Mouse (Mus musculus): ENCODE results near the gene Cdk5rap2.
A peak's percentile ranks its signal among the peaks of the same experiment; 100 is the strongest.

Cdk5rap2 gene

DNA sequence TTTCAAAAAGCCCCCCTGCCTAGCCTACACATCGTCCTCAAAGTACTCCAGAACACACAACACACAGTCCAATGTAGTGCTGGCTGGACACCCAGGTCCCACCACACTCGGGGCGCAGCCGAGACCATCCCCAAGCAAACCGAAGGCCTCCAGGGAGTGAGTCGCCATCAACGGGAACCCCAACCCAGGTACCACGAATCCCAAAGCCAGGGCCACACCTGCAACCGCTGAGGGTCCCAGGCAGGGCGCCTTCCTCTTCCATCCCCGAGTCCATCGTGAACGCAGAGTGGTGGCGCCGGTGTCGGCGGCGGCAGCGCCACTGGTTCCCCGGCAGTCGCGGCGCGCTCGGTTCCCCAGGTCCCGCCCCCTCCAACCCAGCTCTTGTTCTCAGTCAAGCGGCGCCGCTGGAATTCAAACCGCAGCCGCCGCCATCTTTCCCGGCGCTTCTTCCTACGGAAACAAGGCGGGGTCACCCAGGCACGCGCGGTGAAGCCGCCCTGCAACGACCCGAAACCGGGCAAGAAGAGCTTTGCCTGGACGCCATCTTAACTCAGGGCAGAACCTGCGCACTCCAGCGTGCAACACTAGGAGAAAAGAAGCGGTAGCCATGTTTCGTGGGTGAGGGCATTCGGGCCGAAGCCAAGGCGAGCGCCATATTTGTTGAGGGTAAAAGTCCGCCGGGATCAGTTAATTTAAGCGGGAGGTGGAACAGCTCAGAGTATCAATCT is at the start of gene Cdk5rap2:
Gene Cdk5rap2 (minus strand): TSS at position 450 of the 728 bp plus-strand sequence.
- DNase-seq (ENCODE audit: low spot score), result peak; percentile 98

DNA sequence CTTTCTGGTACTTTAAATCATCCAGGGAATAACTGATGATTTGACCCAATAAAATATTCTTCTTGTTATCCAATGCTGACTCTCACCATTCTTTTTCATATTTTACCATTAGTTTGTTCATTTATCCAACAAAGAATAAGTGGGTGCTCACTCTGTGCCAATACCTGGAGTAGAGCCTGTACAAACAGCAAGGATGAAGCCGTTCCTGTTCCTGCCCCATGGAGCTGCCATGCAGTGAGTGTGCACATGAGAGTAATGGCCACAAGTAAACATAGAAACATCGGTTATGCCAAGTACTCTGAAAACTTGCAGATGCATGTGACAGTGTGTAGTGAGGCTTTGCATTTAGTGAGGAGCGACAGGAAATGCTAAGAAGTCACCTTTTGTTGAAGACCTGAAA is 41.9 kb upstream of the Cdk5rap2 start:
- no peak for DNase-seq (ENCODE audit: low spot score)

DNA sequence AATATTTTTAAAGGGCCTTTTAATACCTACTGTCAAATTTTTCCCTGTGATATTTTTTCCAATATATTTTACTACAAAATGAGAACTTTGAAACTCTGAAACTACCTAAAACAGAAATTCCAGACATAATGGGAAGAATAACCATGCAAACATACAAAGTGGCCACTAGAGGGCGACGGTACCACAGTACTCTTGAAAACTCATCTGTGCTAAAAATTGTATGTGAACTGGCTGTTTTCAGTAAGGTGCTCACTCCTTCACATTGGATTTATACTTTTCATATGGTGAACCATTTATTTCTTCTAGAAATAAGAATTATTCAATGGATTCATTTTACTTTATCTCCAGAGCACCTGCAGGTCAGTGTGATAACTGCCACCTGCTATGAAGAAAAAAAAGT is 41.5 kb upstream of the Cdk5rap2 start:
- peak; percentile 81 for DNase-seq (ENCODE audit: low spot score)

DNA sequence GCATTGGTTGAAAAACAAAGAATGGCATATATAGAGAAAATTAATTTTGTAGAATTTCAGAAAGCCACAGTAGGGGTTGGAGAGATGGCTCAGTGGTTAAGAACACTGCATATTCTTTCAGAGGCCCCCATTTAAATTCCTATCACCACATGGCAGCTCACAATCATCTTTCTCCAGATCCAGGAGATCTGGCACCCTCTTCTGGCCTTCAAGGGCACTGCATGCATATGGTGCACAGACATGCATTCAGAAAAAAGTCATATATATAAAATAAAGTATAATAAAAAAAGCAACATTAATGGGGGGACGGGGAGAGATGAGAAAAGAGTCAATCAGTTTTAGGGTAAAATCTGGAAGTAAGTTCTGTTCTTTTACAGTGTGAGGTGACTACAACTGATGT is 39.4 kb upstream of the Cdk5rap2 start:
- no peak for DNase-seq (ENCODE audit: low spot score)

DNA sequence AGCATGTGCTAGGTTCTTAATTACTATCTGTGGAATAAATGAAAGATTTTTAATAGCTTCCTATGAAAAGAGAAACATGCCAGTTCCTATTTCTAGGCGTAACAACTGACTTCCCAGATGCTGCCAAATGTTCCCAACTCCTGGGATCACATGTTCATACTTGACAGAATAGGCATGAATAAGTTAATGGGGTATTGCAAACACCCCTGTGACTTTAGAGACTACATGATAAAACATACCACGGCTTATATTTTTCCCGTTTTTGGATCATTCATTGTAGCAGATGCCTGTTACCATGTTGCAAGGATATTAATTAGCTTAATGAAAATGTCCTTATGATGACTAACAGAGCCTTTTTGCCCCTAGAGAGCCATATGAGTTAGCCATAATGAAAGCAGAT is 36.5 kb upstream of the Cdk5rap2 start:
- DNase-seq (ENCODE audit: low spot score), result no peak

DNA sequence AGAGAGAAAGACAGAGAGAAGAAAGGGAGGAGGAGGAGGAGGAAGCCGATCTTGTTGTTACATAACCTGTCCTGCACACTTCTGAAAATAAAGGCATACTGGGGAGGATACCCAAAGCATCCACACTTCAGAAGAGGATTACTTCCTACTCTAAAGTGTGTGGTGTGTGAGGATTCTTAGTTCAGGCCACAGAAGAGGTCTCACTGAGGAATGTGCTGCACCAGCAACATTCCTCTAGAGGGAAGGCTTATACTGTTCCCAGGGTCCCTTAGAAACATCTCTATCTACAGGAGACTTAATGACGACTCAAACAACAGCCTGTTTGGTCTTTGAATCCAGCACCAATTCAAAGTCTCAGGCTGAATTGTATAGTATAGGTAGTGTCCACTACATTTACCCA is 10.0 kb upstream of the Cdk5rap2 start:
- no peak for DNase-seq (ENCODE audit: low spot score)

DNA sequence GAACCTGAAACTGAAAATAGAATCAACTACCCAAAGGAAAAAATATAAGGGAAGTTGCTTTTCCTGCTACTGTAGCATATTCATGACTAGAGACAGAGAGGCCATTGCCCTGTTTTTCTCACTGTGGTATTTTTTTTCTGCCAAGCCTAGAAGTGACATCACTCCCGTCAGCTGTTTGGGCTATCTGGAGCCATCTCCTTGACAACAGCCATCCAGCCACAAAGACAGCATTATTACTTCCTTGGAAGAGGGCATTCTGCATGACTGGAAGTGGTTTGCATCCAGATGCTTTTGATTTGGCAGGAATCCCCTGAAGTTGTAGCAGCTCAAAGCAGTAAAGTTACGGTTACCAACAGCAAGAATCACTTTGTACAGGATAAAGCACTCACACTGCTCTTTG is 1.9 kb upstream of the Cdk5rap2 start:
- peak; percentile 76 for DNase-seq (ENCODE audit: low spot score)

DNA sequence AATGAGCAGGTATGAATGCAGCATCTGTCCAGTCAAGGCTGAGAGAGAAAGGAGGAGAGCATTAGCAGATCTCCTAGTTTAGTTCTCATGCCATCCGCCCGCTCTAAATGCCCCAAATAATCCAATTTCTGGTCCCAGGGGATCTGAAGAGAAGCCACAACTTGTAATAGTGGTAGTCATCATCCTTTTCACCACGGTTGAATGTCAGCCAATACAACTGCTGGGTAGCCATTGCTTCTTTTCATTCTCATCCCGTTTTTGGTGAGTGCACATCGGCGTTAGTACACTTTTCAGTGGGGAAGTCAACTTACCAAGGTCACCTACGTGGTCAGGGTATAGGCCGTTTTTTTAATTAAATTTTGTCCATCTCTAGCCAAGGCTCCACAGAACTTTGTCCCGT is 787 bp downstream of the Cdk5rap2 start:
- peak; percentile 22 for DNase-seq (ENCODE audit: low spot score)

DNA sequence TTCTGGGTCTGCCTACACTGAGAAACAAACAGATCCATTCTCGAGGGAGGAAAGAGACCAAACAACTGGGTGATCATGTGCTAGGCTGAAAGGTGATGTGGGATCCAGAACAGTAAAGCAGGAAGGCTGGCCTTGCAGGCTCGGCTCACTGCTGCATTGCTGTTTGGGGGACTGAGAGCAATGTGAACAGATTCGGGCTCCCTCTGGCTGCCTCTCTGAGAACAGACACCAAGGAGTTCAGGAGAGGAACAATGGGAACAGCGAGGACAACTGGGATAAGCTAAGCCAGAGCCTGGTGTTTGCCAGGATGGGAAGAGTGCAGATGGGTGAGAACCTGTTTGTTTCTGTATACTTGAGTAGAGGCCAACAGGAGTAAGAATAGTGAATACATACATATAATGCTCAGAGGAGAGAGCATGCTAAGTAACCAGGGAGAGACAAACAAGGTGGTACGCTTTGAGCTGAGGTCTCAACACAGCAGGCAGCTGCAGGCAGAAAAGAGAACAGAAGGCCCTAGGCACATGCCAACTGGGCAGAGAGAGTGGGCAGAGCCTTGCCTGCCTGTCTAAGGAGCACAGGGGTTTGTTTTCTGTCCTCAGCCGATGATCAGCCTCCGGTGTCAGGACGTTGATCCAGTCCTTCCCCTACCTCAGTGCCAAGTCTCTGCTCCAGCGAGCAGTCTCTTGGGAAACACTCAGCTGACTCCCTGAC is 8.0 kb downstream of the Cdk5rap2 start:
- DNase-seq (ENCODE audit: low spot score), result peak; percentile 38

DNA sequence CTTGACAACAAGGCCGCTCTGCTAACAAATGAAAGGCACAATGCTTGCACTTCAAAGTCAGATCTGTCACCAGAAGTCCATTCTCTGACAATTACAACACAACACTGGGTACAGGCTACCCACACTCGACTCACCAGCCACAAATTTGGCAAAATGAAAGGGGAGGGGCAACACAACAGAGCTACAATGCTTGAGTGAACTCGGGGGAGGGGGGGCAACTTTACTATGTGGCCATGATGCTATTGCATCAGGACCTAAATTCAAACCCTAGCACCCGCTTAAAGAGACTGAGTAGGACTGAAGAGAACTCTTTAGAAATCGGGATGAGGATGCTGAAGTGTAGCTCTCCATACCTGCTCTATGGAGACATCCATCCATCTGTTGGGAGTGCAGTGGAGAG is 10.8 kb downstream of the Cdk5rap2 start:
- DNase-seq (ENCODE audit: low spot score), result no peak

DNA sequence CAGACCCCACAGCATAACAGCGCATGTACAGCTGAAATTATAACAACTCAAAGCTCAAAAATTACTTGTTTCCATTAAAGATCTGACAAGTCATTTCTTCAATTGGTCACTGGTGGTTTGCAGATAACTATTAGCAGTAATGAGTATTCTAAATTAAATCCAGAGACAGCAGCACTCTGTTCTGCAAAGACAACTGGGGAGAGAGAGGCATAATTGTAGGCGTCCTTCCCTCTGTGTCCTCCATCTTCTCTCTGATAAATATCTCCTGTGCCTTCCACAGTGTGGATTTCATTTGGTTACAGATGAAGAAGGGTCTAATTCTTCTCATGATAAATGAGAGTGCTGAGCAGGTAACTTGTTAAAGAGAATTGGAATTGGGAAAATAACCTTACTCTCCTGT is 11.2 kb downstream of the Cdk5rap2 start:
- no peak for DNase-seq (ENCODE audit: low spot score)

DNA sequence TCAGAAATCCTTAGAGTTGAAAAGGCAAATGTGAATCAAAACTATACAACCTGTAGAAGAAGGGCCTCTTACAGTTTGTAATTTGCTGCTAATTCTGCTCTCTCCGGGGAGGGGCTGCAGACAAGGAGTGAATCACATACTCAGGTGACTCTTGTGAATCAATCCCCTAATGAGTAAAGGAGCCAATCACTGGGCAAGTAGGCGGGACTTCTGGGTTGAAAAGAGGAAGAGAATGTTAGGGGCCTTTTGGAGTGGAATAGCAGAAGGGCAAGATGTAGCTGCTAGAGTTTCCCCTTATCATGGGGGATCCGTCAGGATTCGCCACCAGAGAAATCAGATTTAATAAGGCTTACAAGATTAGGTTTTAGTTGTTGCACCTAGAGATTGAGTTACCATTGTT is 12.2 kb downstream of the Cdk5rap2 start:
- no peak for DNase-seq (ENCODE audit: low spot score)

DNA sequence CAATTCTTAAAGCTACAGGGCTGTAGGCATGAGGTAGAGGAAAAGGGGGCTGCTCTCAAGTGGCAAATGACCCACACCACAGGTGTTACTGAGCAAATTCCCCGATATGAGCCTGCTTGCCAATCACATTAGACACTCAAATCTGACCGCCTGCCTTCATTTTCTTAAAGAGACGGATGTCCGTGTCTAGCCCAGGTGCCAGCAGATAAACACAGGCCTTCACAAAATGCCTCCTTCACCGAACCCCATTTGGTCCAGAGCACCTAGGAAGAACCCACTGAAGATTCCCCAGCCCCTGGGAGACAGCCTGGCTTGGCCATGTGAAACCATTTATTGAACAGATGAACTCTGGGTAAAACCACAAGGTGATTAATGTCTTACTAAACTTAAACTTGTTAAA is 13.5 kb downstream of the Cdk5rap2 start:
- DNase-seq (ENCODE audit: low spot score), result no peak

DNA sequence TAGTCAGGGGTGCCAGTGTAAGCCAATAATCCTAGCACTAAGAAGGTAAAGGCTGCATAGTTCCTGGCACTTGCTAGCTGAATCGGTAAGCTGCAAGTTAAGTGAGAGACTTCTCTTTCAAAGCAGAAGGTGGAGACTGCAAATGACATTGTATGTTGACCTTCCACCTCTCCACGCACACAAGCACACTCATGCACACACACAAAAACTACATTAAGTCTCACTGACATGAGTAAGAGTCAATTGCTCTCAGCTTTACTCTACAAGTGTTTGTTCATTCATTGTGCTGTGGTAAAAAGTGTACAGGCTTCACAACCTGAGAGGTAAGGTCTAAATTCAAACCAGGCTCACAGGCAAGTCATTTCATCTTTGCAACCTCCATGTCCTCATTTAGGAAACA is 15.5 kb downstream of the Cdk5rap2 start:
- no peak for DNase-seq (ENCODE audit: low spot score)

DNA sequence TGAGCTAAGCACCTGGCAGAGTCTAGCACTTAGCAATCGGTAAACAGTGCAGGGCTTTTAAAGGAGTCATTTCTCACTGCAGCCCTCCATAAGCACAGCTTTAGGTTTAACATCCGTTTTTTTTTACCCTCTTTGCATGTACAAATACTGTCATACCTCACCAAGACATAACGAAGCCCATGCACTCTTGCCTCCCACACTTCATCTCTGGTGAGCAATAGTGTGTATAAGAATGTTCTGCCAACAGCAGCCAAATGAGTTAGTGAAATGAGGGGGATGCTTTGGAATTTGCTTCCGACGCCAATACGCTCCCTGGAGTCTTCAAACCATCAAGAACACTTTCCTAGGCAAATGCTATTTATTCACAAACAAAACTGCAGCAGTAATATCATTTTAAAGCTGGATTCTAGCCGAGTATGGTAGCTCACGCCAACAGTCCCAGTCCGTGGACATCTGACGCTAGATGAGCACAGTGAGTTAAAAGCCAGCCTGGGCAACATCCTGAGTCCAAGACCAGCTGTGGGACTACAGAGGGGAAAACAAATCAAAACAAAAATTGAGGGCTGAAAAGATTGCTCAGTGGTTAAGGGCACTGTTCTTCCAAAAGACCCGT is 18.4 kb downstream of the Cdk5rap2 start:
- no peak for DNase-seq (ENCODE audit: low spot score)

DNA sequence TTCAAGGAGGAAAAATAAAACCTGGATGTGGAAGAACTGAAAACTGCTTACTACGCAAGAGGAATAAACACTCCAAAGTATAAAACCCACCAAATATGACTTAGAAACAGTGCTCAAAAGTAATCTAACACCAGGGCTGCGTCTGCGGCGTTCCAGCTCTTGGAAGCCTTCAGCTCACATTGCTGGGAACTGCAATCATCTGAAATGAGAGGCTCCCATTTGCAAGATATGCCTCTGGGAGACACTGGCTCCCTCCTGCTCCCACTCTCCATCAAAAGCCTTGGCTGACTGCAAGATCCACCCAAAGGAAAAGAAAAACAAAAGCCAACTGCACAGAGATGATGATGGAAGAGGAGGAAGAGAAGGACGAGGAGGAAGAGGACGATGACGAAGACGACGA is 19.2 kb downstream of the Cdk5rap2 start:
- no peak for DNase-seq (ENCODE audit: low spot score)

DNA sequence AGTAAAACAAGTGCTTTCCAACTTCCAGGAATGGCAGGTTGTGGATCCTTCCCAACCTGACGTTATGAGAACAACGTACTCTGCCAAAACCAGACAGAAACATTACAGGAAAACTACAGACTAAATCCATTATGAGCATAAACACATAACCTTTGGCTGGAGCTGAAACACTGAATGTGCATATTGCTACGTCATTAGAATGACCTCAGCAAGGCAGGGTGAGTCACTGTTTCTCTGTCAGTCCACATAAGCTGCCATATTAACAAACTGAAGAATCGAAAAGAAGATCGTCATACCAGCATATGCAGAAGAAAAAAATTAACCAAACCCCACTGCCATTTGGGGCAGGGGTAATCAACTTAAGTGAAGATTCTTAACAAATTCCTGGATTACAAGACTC is 24.0 kb downstream of the Cdk5rap2 start:
- no peak for DNase-seq (ENCODE audit: low spot score)

DNA sequence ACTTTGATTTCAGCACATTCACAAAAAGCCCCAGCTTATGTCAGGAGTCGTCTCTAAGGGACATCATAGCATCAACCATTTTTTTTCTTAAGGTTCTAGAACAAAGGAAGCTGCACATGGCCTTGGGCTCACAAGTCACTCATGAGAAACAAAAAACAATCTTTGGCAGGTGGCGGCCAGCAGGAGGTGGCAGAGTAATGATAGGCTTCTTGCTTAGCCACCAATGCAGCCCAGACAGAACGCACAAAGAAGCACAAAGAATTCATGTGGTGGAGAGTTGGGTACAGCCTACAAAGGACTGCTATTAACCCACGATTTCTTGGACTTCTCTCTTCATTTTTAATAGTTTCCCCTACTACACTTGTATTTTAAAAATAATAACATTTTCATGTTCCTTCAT is 32.9 kb downstream of the Cdk5rap2 start:
- DNase-seq (ENCODE audit: low spot score), result no peak

DNA sequence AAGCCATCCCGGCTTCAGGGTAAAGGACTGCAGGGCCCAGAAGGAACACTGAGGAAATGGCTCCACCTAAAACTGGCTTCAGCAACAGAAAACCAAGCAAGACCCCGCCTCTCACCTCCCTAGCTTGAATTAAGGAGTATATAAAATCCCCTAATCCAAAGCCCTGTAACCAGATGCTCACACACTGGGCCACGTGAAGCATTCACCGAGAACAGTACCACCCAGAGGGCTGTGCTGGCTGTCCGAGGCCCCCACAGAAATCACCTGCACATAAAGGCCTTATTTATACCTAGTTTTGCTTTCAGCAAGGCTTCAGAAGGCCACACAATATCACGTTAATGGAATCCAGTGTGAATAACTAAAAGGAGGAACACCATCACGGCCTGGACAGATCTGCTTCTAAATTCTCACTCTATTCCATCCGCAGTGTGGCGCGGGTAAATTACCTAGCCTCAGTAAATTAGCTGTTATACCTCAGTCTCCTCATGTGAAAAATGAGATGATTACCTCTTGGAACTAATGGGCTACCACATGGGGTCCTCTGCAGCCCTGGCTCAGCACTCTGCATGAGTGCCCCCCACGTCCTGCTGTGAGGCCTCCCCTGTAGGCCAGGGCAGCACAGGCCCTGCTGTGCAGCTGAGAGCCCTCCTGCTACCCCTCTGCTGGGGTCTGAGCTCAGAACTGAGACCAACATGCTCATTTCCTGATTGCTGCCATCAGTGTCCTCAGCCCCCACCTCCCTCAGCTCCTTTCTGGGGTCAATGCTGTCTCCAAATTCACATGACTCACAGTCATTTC is 45.0 kb downstream of the Cdk5rap2 start:
- DNase-seq (ENCODE audit: low spot score), result no peak

DNA sequence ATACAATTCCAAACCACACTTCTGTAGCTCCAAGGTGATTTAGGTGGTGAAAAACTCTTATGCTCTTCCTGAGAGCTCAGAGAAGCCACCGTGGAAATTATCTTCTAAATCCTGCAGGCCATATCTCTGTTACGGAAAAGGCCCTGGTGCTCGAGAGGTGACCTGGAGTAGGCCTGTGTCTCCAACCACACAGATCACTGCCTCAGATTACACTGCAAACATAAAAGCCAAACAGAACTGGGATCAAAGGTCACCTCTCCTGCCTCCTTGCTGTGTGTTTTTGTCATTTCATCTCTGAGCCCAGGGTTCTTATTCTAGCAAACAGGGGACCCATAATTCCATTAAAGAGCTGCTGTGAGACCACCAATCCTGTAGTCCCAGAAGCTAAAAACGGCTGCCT is 48.9 kb downstream of the Cdk5rap2 start:
- DNase-seq (ENCODE audit: low spot score), result no peak

DNA sequence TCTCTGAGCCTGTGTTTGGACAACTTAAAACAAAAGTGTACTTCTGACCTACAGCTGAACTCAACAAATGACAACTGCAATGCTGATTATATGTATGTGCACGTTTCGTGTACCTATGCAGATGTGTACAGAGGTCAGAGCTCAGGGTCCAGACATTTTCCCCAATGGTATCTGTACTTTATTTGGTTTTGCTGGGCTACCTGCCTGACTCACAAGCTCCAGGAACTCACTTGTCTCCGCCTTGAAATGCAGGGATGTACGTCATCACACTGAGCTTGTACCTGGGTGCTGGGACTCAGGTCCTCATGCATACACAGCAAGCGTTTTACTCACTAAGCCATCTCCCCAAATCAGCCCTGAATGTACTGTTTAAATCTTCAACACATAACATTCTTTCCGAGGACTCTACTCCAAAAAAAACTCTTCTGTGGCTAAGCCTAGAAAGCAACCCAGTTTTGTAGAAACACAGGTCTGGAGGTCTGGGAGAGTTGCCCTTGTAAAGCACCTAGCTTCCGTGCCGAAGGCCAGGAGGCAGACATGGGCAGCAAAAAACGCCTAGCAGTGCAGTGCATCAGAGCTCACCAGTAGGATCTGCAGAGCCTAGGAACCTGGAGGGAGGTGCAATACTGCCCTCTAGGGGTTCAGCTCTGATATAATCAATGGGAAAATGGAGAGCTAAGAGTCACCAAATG is 54.4 kb downstream of the Cdk5rap2 start:
- peak; percentile 74 for DNase-seq (ENCODE audit: low spot score)

DNA sequence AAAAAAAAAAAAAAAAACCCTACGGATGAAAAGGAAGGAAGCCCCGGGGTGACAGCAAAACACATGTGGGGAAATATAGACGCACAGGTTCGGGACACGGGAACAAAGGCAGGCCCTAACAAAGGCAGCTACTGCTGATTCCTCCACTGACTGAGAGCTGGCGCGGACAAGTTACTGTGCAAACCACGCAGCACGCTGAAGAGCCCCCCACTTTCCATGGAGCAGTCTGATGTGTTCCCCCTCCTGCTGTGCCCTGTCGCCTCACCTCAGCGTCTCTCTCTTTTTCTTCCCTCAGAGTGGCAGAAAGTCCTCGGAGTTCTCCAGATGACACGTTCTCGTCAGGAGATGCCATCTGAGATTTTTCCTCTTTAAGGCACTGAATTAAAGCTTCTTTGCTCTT is 55.8 kb downstream of the Cdk5rap2 start:
- DNase-seq (ENCODE audit: low spot score), result no peak
